Mouse (Mus musculus) E14TG2a.4 (cell line): ENCODE results near the gene Mpg.
"Not testable (repeated sequence)": the region's sequence is repeated elsewhere in the genome, so short reads cannot be mapped to it uniquely, and the experiment has no call there.

ENCODE experiments used
- CTCF ChIP-seq: conservative IDR thresholded peaks from 2 replicates; pipeline ENCODE4 v1.5.1; 2014; ENCODE audit warnings: low read length
- POU5F1 ChIP-seq: IDR thresholded peaks from 2 replicates; pipeline ENCODE4 v1.6.1; 2014; ENCODE audit warnings: low read length, borderline replicate concordance

GRCm38 (mm10) chr11:32200992-32201391 lies 25.3 kb upstream of the Mpg start:
- TF ChIP-seq CTCF = peak; percentile 25
- not testable (repeated sequence) for TF ChIP-seq POU5F1
